Mouse (Mus musculus): ENCODE results near the gene Nhlh1. TPM values are rescaled to one million over a fixed set of nuclear protein-coding genes. Genes with fewer than 3 reads are reported as not detected.

Nhlh1 gene
- polyA plus RNA-seq, 1 experiment, result 0.07 TPM

- Histone ChIP-seq H3K4me1 (ENCODE audit: control insufficient read depth, insufficient read depth, low read length) (peaks cover 7% of the 10 kb centered on the region), H3K27ac (ENCODE audit: insufficient read depth, low read length) (peak within 1 kb of the TSS; percentile 93), H3K27me3 (ENCODE audit: control insufficient read depth, insufficient read depth, low read length) (no peaks in the 10 kb centered on the region), H3K4me3 (replicated peaks; ENCODE audit: insufficient read depth, low read depth, low read length) (peak within 1 kb of the TSS; percentile 94)
- TF ChIP-seq CTCF (IDR thresholded peaks at IDR 0.05; ENCODE audit: borderline replicate concordance, insufficient read depth, low read depth, low read length), result no peak
- TF ChIP-seq POLR2A (IDR thresholded peaks at IDR 0.05; ENCODE audit: borderline replicate concordance, insufficient read depth, low read length), result peak; percentile 60; the same call in 1 of the 2 replicates
- WGBS, result under 1% methylated on average over 40 of the region's 40 CpGs
- DNase-seq, result peak; percentile 94 to 95
Observed at GRCm38 (mm10) chr1:172082101-172082898, 24.9 kb upstream of the Nhlh1 start, which contains the start of the genes Copa and Ncstn. Copa (plus strand) TSS chr1:172082529. Ncstn (minus strand) TSS chr1:172082795.

GRCm38 (mm10) chr1:172077981-172078380, 20.6 kb upstream of the Nhlh1 start:
- Histone ChIP-seq H3K4me3 (replicated peaks; ENCODE audit: insufficient read depth, low read depth, low read length) (no peak overlapping the region), H3K4me1 (ENCODE audit: control insufficient read depth, insufficient read depth, low read length) (no peaks in the 10 kb centered on the region), H3K27ac (ENCODE audit: insufficient read depth, low read length) (no peak overlapping the region), H3K27me3 (ENCODE audit: control insufficient read depth, insufficient read depth, low read length) (no peaks in the 10 kb centered on the region)
- TF ChIP-seq CTCF (IDR thresholded peaks at IDR 0.05; ENCODE audit: borderline replicate concordance, insufficient read depth, low read depth, low read length), result no peak
- no peak for TF ChIP-seq POLR2A (IDR thresholded peaks at IDR 0.05; ENCODE audit: borderline replicate concordance, insufficient read depth, low read length)
- WGBS, result 61% methylated on average over 5 of the region's 5 CpGs
- no peak for DNase-seq

GRCm38 (mm10) chr1:172072604-172073003, 15.2 kb upstream of the Nhlh1 start:
- H3K27me3 ChIP-seq (ENCODE audit: control insufficient read depth, insufficient read depth, low read length), result no peaks in the 10 kb centered on the region
- H3K4me1 ChIP-seq (ENCODE audit: control insufficient read depth, insufficient read depth, low read length), result no peaks in the 10 kb centered on the region
- no peak overlapping the region for H3K27ac ChIP-seq (ENCODE audit: insufficient read depth, low read length)
- WGBS, result 95% methylated on average over 7 of the region's 7 CpGs
- TF ChIP-seq CTCF (IDR thresholded peaks at IDR 0.05; ENCODE audit: borderline replicate concordance, insufficient read depth, low read depth, low read length) (no peak), POLR2A (IDR thresholded peaks at IDR 0.05; ENCODE audit: borderline replicate concordance, insufficient read depth, low read length) (no peak)
- no peak overlapping the region for H3K4me3 ChIP-seq (replicated peaks; ENCODE audit: insufficient read depth, low read depth, low read length)
- DNase-seq, result no peak

GRCm38 (mm10) chr1:172071556-172071955, 14.2 kb upstream of the Nhlh1 start:
- Histone ChIP-seq H3K27ac (ENCODE audit: insufficient read depth, low read length) (no peak overlapping the region), H3K4me3 (replicated peaks; ENCODE audit: insufficient read depth, low read depth, low read length) (no peak overlapping the region), H3K27me3 (ENCODE audit: control insufficient read depth, insufficient read depth, low read length) (no peaks in the 10 kb centered on the region), H3K4me1 (ENCODE audit: control insufficient read depth, insufficient read depth, low read length) (no peaks in the 10 kb centered on the region)
- 15% methylated on average over 4 of the region's 4 CpGs for WGBS
- TF ChIP-seq POLR2A (IDR thresholded peaks at IDR 0.05; ENCODE audit: borderline replicate concordance, insufficient read depth, low read length) (no peak), CTCF (IDR thresholded peaks at IDR 0.05; ENCODE audit: borderline replicate concordance, insufficient read depth, low read depth, low read length) (no peak)
- DNase-seq, result no peak

- WGBS, result 84% methylated on average over 6 of the region's 6 CpGs
- DNase-seq, result no peak
- Histone ChIP-seq H3K4me3 (replicated peaks; ENCODE audit: insufficient read depth, low read depth, low read length) (no peak overlapping the region), H3K4me1 (ENCODE audit: control insufficient read depth, insufficient read depth, low read length) (no peaks in the 10 kb centered on the region), H3K27ac (ENCODE audit: insufficient read depth, low read length) (no peak overlapping the region), H3K27me3 (ENCODE audit: control insufficient read depth, insufficient read depth, low read length) (no peaks in the 10 kb centered on the region)
- no peak for TF ChIP-seq CTCF (IDR thresholded peaks at IDR 0.05; ENCODE audit: borderline replicate concordance, insufficient read depth, low read depth, low read length)
- TF ChIP-seq POLR2A (IDR thresholded peaks at IDR 0.05; ENCODE audit: borderline replicate concordance, insufficient read depth, low read length), result no peak
Observed at GRCm38 (mm10) chr1:172070227-172070626, 12.9 kb upstream of the Nhlh1 start.

- peaks cover 10% of the 10 kb centered on the region for H3K4me1 ChIP-seq (ENCODE audit: control insufficient read depth, insufficient read depth, low read length)
- no peak overlapping the region for H3K27ac ChIP-seq (ENCODE audit: insufficient read depth, low read length)
- 31% methylated on average over 13 of the region's 13 CpGs for WGBS
- no peak for DNase-seq
- H3K4me3 ChIP-seq (replicated peaks; ENCODE audit: insufficient read depth, low read depth, low read length), result no peak overlapping the region
- no peaks in the 10 kb centered on the region for H3K27me3 ChIP-seq (ENCODE audit: control insufficient read depth, insufficient read depth, low read length)
- TF ChIP-seq POLR2A (IDR thresholded peaks at IDR 0.05; ENCODE audit: borderline replicate concordance, insufficient read depth, low read length) (no peak), CTCF (IDR thresholded peaks at IDR 0.05; ENCODE audit: borderline replicate concordance, insufficient read depth, low read depth, low read length) (no peak)
Observed at GRCm38 (mm10) chr1:172064613-172065141, 7.3 kb upstream of the Nhlh1 start.

- TF ChIP-seq POLR2A (IDR thresholded peaks at IDR 0.05; ENCODE audit: borderline replicate concordance, insufficient read depth, low read length), result no peak
- no peak for TF ChIP-seq CTCF (IDR thresholded peaks at IDR 0.05; ENCODE audit: borderline replicate concordance, insufficient read depth, low read depth, low read length)
- H3K4me3 ChIP-seq (replicated peaks; ENCODE audit: insufficient read depth, low read depth, low read length), result no peak overlapping the region
- H3K27ac ChIP-seq (ENCODE audit: insufficient read depth, low read length), result no peak overlapping the region
- no peak for DNase-seq
- peaks cover 10% of the 10 kb centered on the region for H3K4me1 ChIP-seq (ENCODE audit: control insufficient read depth, insufficient read depth, low read length)
- H3K27me3 ChIP-seq (ENCODE audit: control insufficient read depth, insufficient read depth, low read length), result no peaks in the 10 kb centered on the region
- 36% methylated on average over 4 of the region's 4 CpGs for WGBS
Observed at GRCm38 (mm10) chr1:172063291-172064023, 6.1 kb upstream of the Nhlh1 start.
